Mouse (Mus musculus): ENCODE data around the gene Znhit2. TPM values are rescaled to one million over a fixed set of nuclear protein-coding genes. Genes with fewer than 3 reads are reported as not detected.

The Znhit2 gene
- polyA plus RNA-seq, 1 experiment = 742 TPM

DNA sequence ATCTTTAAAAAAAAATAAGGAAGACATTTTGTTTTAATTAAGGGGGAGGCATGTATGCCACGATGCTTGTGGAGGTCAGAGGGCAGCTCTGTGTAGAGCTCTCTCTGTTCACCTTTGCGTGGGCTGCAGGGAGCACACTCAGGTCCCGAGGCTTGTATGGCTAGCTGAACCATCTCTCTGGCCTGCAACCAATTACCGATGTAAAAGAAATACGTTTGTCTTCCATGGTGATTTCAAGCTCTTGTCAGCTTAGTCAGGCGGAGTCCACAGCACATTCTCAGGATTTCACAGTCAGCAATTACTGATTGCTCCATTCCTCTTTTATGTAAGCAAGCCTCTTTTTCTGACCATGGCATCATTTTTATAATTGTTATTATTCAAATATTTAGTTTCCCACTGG is 40.2 kb downstream of the Znhit2 start:
- TF ChIP-seq POLR2A (IDR thresholded peaks at IDR 0.05; ENCODE audit: control insufficient read depth, low read depth, low read length) = no peak
- no peak for TF ChIP-seq CTCF (IDR thresholded peaks at IDR 0.05; ENCODE audit: control insufficient read depth, insufficient read depth, insufficient replicate concordance, low read depth, low read length)
- Histone ChIP-seq H3K36me3 (ENCODE audit: control insufficient read depth, insufficient read depth, low read length) (peaks cover 3% of the 10 kb centered on the region; the same call in 1 of the 2 replicates), H3K4me3 (ENCODE audit: control insufficient read depth, low read depth, low read length) (no peak overlapping the region), H3K4me1 (ENCODE audit: control insufficient read depth, insufficient read depth, low read length) (peaks cover under 1% of the 10 kb centered on the region), H3K27me3 (ENCODE audit: control insufficient read depth, insufficient read depth, low read length) (no peaks in the 10 kb centered on the region), H3K27ac (ENCODE audit: control insufficient read depth, insufficient read depth, low read depth, low read length) (no peak overlapping the region)

DNA sequence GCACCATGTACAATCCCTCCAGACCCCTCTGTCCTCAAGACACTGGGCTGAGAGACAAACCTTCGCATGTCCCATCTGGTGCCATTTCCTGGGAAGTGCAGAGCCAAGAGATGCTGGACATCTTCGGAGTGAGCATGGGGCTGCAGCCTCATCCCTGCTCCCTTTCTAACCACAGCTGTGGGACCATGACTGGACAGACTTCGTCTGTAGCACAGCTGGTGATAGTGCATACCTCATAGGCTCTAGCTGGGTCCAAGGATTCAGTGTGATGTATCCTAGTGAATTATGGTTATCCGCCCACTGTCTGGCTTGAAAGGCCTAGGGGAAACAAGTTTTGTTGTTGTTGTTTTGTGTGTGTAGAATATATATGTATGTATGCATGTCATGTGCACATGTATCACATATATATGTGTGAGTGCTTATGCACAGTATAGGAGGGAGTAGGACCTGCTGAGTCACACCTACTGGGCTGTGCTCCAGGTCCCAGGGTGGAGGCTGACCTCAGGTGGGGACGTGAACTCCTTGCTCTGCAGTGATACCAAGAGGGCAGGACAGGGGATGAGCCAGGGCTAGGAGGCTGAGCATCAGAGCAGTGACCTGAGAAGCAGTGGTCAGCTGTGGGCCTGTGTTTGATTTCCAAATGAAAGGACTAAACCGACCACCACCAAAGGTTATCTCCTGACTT is 41.3 kb downstream of the Znhit2 start:
- TF ChIP-seq POLR2A (IDR thresholded peaks at IDR 0.05; ENCODE audit: control insufficient read depth, low read depth, low read length) (no peak), CTCF (IDR thresholded peaks at IDR 0.05; ENCODE audit: control insufficient read depth, insufficient read depth, insufficient replicate concordance, low read depth, low read length) (no peak)
- H3K36me3 ChIP-seq (ENCODE audit: control insufficient read depth, insufficient read depth, low read length) = peaks cover 3% of the 10 kb centered on the region; the same call in 1 of the 2 replicates
- H3K27me3 ChIP-seq (ENCODE audit: control insufficient read depth, insufficient read depth, low read length) = no peaks in the 10 kb centered on the region
- no peak overlapping the region for H3K4me3 ChIP-seq (ENCODE audit: control insufficient read depth, low read depth, low read length)
- H3K27ac ChIP-seq (ENCODE audit: control insufficient read depth, insufficient read depth, low read depth, low read length) = no peak overlapping the region
- peaks cover 3% of the 10 kb centered on the region for H3K4me1 ChIP-seq (ENCODE audit: control insufficient read depth, insufficient read depth, low read length)

DNA sequence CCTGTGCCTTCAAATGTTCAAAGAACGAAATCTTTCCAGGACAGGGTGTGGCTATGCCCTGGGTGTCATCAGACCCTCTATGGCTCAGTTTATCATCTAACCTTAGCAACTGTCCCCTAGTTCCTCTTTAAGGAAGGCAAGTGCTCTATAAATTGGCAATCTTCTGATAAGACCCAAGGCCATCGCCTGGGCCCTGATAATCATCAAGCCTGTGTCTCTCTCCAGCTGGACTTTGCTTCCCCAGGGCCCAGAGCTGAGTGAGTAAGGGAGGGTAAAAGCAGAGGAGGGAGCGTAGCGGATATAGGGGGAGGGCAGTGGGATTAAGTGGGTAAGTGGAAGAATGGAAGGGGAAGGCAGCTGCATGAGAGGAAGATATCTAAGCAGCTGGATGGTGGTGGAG is 43.5 kb downstream of the Znhit2 start:
- Histone ChIP-seq H3K36me3 (ENCODE audit: control insufficient read depth, insufficient read depth, low read length) (no peaks in the 10 kb centered on the region), H3K4me3 (ENCODE audit: control insufficient read depth, low read depth, low read length) (no peak overlapping the region), H3K27me3 (ENCODE audit: control insufficient read depth, insufficient read depth, low read length) (no peaks in the 10 kb centered on the region), H3K27ac (ENCODE audit: control insufficient read depth, insufficient read depth, low read depth, low read length) (no peak overlapping the region), H3K4me1 (ENCODE audit: control insufficient read depth, insufficient read depth, low read length) (peaks cover 3% of the 10 kb centered on the region)
- TF ChIP-seq POLR2A (IDR thresholded peaks at IDR 0.05; ENCODE audit: control insufficient read depth, low read depth, low read length) (no peak), CTCF (IDR thresholded peaks at IDR 0.05; ENCODE audit: control insufficient read depth, insufficient read depth, insufficient replicate concordance, low read depth, low read length) (no peak)

DNA sequence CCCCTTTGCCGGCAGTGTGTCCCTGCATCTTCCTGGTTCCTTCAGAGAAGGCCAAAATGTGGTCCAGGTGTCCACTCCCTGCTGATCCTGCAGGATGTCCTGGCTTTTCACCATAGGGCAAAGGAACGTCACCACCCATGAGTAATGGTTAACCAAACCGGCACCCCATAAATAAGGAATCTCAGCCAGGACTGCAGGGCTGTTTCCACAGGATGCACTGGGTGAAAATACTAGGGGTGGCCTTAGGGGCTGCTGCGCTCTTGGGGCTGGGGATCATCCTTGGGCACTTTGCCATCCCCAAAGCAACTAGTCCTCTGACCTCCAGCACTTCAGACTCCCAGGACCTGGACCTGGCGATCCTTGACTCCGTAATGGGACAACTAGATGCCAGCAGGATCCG is 44.6 kb downstream of the Znhit2 start, which contains the start of gene Naaladl1:
Gene Naaladl1, plus strand, starts transcription at position 197 of the 400 bp plus-strand sequence.
- peaks cover 3% of the 10 kb centered on the region for H3K4me1 ChIP-seq (ENCODE audit: control insufficient read depth, insufficient read depth, low read length)
- no peak within 1 kb of the TSS for H3K27ac ChIP-seq (ENCODE audit: control insufficient read depth, insufficient read depth, low read depth, low read length)
- no peak for TF ChIP-seq POLR2A (IDR thresholded peaks at IDR 0.05; ENCODE audit: control insufficient read depth, low read depth, low read length)
- no peak for TF ChIP-seq CTCF (IDR thresholded peaks at IDR 0.05; ENCODE audit: control insufficient read depth, insufficient read depth, insufficient replicate concordance, low read depth, low read length)
- no peak within 1 kb of the TSS for H3K4me3 ChIP-seq (ENCODE audit: control insufficient read depth, low read depth, low read length)
- no peaks in the 10 kb centered on the region for H3K36me3 ChIP-seq (ENCODE audit: control insufficient read depth, insufficient read depth, low read length)
- H3K27me3 ChIP-seq (ENCODE audit: control insufficient read depth, insufficient read depth, low read length) = no peaks in the 10 kb centered on the region

Other genes starting within 250 kb of the Znhit2 start
- 25.3 and 28.1 TPM in 2 replicates for gene Frmd8, start 185.9 kb upstream of the Znhit2 start, polyA plus RNA-seq (2012; rRNA removed)
- gene Slc25a45, start 183.4 kb upstream of the Znhit2 start, polyA plus RNA-seq (2012; rRNA removed) = 20.1 and 26.1 TPM in 2 replicates
- gene Tigd3, start 167.0 kb upstream of the Znhit2 start, polyA plus RNA-seq (2012; rRNA removed) = 0.84 and 0.94 TPM in 2 replicates
- gene Dpf2, start 148.2 kb upstream of the Znhit2 start, polyA plus RNA-seq (2012; rRNA removed) = 63.6 and 69.2 TPM in 2 replicates
- 0.89 and 0.90 TPM in 2 replicates for gene Cdc42ep2, start 136.4 kb upstream of the Znhit2 start, polyA plus RNA-seq (2012; rRNA removed)
- 31.4 and 32.0 TPM in 2 replicates for gene Pola2, start 97.0 kb upstream of the Znhit2 start, polyA plus RNA-seq (2012; rRNA removed)
- 0.06 TPM in 1 of 2 replicates, not detected in the other for gene Slc22a20, start 75.0 kb upstream of the Znhit2 start, polyA plus RNA-seq (2012; rRNA removed)
- 2.5 and 3.4 TPM in 2 replicates for gene Capn1, start 45.3 kb upstream of the Znhit2 start, polyA plus RNA-seq (2012; rRNA removed)
- gene Syvn1, start 14.6 kb upstream of the Znhit2 start, polyA plus RNA-seq (2012; rRNA removed) = 30.5 and 33.3 TPM in 2 replicates
- gene Mrpl49, start 3.4 kb upstream of the Znhit2 start, polyA plus RNA-seq (2012; rRNA removed) = 9.5 and 9.8 TPM in 2 replicates
- gene Fau, start 3.3 kb upstream of the Znhit2 start, polyA plus RNA-seq (2012; rRNA removed) = 605 and 748 TPM in 2 replicates
- 26.0 and 26.5 TPM in 2 replicates for gene Tm7sf2, start 7.2 kb downstream of the Znhit2 start, polyA plus RNA-seq (2012; rRNA removed)
- gene Vps51, start 16.0 kb downstream of the Znhit2 start, polyA plus RNA-seq (2012; rRNA removed) = 48.4 and 52.1 TPM in 2 replicates
- 190 and 219 TPM in 2 replicates for gene Tmem262, start 18.8 kb downstream of the Znhit2 start, polyA plus RNA-seq (2012; rRNA removed)
- gene Gm28374, start 21.1 kb downstream of the Znhit2 start, polyA plus RNA-seq (2012; rRNA removed) = 3.5 and 5.6 TPM in 2 replicates
- gene Zfpl1, start 23.8 kb downstream of the Znhit2 start, polyA plus RNA-seq (2012; rRNA removed) = 61.1 and 70.2 TPM in 2 replicates
- 20.9 and 22.0 TPM in 2 replicates for gene Cdca5, start 23.8 kb downstream of the Znhit2 start, polyA plus RNA-seq (2012; rRNA removed)
- gene AC131692.1, start 33.2 kb downstream of the Znhit2 start, polyA plus RNA-seq (2012; rRNA removed) = 78.6 and 90.7 TPM in 2 replicates
- 4.0 TPM in 2 replicates for gene Naaladl1, start 44.6 kb downstream of the Znhit2 start, polyA plus RNA-seq (2012; rRNA removed)
- gene Sac3d1, start 57.5 kb downstream of the Znhit2 start, polyA plus RNA-seq (2012; rRNA removed) = 22.3 and 26.8 TPM in 2 replicates
- 13.7 and 15.7 TPM in 2 replicates for gene Snx15, start 67.1 kb downstream of the Znhit2 start, polyA plus RNA-seq (2012; rRNA removed)
- gene Batf2, start 79.8 kb downstream of the Znhit2 start, polyA plus RNA-seq (2012; rRNA removed) = 0.83 and 1.1 TPM in 2 replicates
- gene Arl2, start 80.4 kb downstream of the Znhit2 start, polyA plus RNA-seq (2012; rRNA removed) = 61.5 and 65.5 TPM in 2 replicates
- 19.0 and 20.7 TPM in 2 replicates for gene Majin, start 123.2 kb downstream of the Znhit2 start, polyA plus RNA-seq (2012; rRNA removed)
- 3.8 and 4.3 TPM in 2 replicates for gene Gpha2, start 165.2 kb downstream of the Znhit2 start, polyA plus RNA-seq (2012; rRNA removed)
- gene Ppp2r5b, start 174.7 kb downstream of the Znhit2 start, polyA plus RNA-seq (2012; rRNA removed) = 4.6 TPM in 2 replicates
- 40.2 and 40.5 TPM in 2 replicates for gene Atg2a, start 180.5 kb downstream of the Znhit2 start, polyA plus RNA-seq (2012; rRNA removed)
- 521 and 642 TPM in 2 replicates for gene Ehd1, start 215.5 kb downstream of the Znhit2 start, polyA plus RNA-seq (2012; rRNA removed)
- gene Cdc42bpg, start 245.3 kb downstream of the Znhit2 start, polyA plus RNA-seq (2012; rRNA removed) = 5.3 and 5.4 TPM in 2 replicates

All from testis, adult 2 months (tissue).